In genomic region chr4:124593691-124594090, GRCm38 (mm10) we compare ENCODE assay signal across 26 mouse cellular contexts. TPM values are rescaled to one million over a fixed set of nuclear protein-coding genes. Genes with fewer than 3 reads are reported as not detected.
"Had no signal": no experiment of that assay in that cellular context is flagged by ENCODE, and none has a peak within 500 bp of the region (broad histone marks: within the 10 kb centered on the region; RNA-seq: fewer than 3 reads in every experiment).

No protein-coding gene starts in this region.

- ATAC-seq: liver, embryonic 12.5 days had no signal

- H3K9me3 ChIP-seq: kidney, embryonic 15.5 days; limb, embryonic 10.5 days; limb, embryonic 13.5 days; liver, embryonic 12.5 days; liver, embryonic 15.5 days; lung, embryonic 15.5 days; stomach, embryonic 15.5 days had no signal

- H3K27ac ChIP-seq: kidney, embryonic 15.5 days; limb, embryonic 10.5 days; limb, embryonic 13.5 days; liver, embryonic 12.5 days; liver, embryonic 15.5 days; lung, embryonic 15.5 days; stomach, embryonic 15.5 days had no signal

- H3K4me3 ChIP-seq: kidney, embryonic 15.5 days; limb, embryonic 10.5 days; limb, embryonic 13.5 days; liver, embryonic 12.5 days; liver, embryonic 15.5 days; lung, embryonic 15.5 days; stomach, embryonic 15.5 days had no signal

- H3K4me1 ChIP-seq: limb, embryonic 10.5 days; lung, embryonic 15.5 days; stomach, embryonic 15.5 days had no signal

- DNase-seq: kidney, adult 11 months; kidney, adult 8-10 months; kidney, postnatal 10 days; kidney, postnatal 36 days; liver; lung, adult 18-20 months; lung, postnatal 10 days; lung, postnatal 4 days; midbrain, embryonic 14.5 days; right cerebral cortex, adult 18-20 months; right cerebral cortex, postnatal 14 days; spleen, adult 18-20 months; thymus, postnatal 25 days had no signal

- H3K9ac ChIP-seq: kidney, embryonic 15.5 days; limb, embryonic 13.5 days; liver, embryonic 12.5 days; liver, embryonic 15.5 days; lung, embryonic 15.5 days; stomach, embryonic 15.5 days had no signal

- H3K36me3 ChIP-seq: kidney, embryonic 15.5 days; limb, embryonic 10.5 days; limb, embryonic 13.5 days; liver, embryonic 12.5 days; liver, embryonic 15.5 days; lung, embryonic 15.5 days; stomach, embryonic 15.5 days had no signal

- H3K4me2 ChIP-seq: kidney, embryonic 15.5 days; limb, embryonic 13.5 days; liver, embryonic 12.5 days; liver, embryonic 15.5 days; lung, embryonic 15.5 days; midbrain, embryonic 11.5 days; stomach, embryonic 15.5 days had no signal

RNA-seq across cellular contexts. Expression of gene 3100002H09Rik, which starts 16.9 kb away (rescaled TPM):
- total RNA-seq: megakaryocyte progenitor cell, adult 5-6 weeks; megakaryocyte-erythroid progenitor cell, adult 5-6 weeks; midbrain, postnatal 0 days; neutrophil, adult 5-6 weeks had no signal
- polyA plus RNA-seq: kidney, embryonic 15.5 days; limb, embryonic 10.5 days; liver, embryonic 12.5 days; liver, embryonic 15.5 days; lung, embryonic 15.5 days; stomach, embryonic 15.5 days; thymus, postnatal 0 days had no signal
